Mouse (Mus musculus): ENCODE measurements at regions not wholly inside any gene's neighbourhood (a gene's known extent, or its start where the extent isn't known, plus 50 kb on each side); places are given as distances from the start of the nearest gene placed in this dataset.

DNA sequence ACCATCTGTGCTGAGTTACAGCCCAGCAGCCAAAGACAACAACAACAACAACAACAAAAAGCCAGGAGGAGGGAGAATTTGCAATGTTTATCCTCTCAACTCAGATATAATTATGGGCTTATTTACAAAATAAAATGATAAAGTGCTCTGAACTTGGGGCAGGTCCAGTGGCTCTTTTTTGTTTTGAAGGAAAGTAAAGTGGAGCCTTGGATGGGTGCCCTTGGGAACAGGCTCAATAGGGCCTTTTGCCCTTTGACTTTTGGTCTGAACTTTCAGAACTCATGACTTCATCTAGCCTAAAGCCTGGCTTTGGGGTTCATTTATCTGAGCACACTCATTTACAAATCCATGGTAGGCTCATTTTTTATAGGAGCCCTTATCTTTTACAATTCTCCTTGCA is 396.2 kb upstream of the Igfbp3 start:
- Histone ChIP-seq H3K27ac (ENCODE audit: low read depth) (no peak overlapping the region), H3K36me3 (ENCODE audit: insufficient read depth) (no peaks in the 10 kb centered on the region), H3K4me1 (ENCODE audit: insufficient read depth) (no peaks in the 10 kb centered on the region), H3K4me2 (no peak overlapping the region), H3K9ac (no peak overlapping the region), H3K4me3 (ENCODE audit: low read depth, low read length) (no peak overlapping the region), H3K9me3 (ENCODE audit: low read depth, low read length) (no peaks in the 10 kb centered on the region), H3K27me3 (ENCODE audit: insufficient read depth, low read length) (no peaks in the 10 kb centered on the region)
- TF ChIP-seq CTCF (IDR thresholded peaks at IDR 0.05; ENCODE audit: low read depth): no peak
- DNase-seq (peak; percentile 2), ATAC-seq (ENCODE audit: insufficient read depth) (no peak)

DNA sequence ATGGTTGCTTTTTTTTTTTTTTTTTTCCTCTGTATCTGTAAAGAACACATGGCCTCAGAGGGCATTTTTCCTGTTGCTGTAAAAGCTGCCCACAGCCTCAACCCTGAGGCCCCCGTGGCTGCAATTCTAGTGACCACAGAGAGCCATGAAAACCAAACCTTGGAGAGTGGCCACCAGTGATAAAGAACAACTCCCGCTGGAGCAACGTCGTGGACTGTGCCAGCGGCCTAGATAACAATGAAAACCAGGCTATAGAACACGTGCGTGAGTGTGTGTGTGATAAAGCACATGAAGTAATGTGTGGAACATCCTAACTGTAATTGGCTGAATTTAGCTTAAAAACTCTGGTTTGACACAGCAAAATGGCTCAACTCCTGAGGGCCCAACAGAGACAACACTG is 392.9 kb upstream of the Igfbp3 start:
- ATAC-seq (ENCODE audit: insufficient read depth) (no peak), DNase-seq (no peak)
- no peaks in the 10 kb centered on the region for H3K36me3 ChIP-seq (ENCODE audit: insufficient read depth)
- no peak overlapping the region for H3K9ac ChIP-seq
- no peaks in the 10 kb centered on the region for H3K9me3 ChIP-seq (ENCODE audit: low read depth, low read length)
- 82% methylated on average over 7 of the region's 7 CpGs for WGBS
- H3K4me1 ChIP-seq (ENCODE audit: insufficient read depth): no peaks in the 10 kb centered on the region
- H3K27me3 ChIP-seq (ENCODE audit: insufficient read depth, low read length): no peaks in the 10 kb centered on the region
- no peak overlapping the region for H3K27ac ChIP-seq (ENCODE audit: low read depth)
- TF ChIP-seq CTCF (IDR thresholded peaks at IDR 0.05; ENCODE audit: low read depth): no peak
- H3K4me3 ChIP-seq (ENCODE audit: low read depth, low read length): no peak overlapping the region
- no peak overlapping the region for H3K4me2 ChIP-seq

DNA sequence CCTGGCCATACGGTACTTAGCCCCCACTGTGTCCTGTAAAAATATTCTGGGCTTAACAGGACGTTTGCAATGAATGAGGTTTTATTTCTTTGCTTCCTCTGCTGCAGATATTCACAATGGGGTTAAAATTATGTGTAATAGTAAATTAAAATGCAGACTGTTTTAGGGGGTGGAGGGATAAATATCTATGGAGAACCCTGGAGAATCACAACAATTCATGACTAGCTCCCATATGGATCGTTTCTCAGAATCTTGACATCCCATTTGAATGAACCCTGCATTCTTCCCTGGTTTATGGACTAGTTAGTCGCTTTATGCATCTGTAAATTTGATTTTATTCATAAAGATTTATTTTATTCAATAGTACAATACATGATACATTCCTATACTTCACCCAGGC is 378.3 kb upstream of the Igfbp3 start:
- 77% methylated on average over 4 of the region's 4 CpGs for WGBS
- H3K4me1 ChIP-seq (ENCODE audit: insufficient read depth): no peaks in the 10 kb centered on the region
- H3K27ac ChIP-seq (ENCODE audit: low read depth): no peak overlapping the region
- no peaks in the 10 kb centered on the region for H3K9me3 ChIP-seq (ENCODE audit: low read depth, low read length)
- no peak overlapping the region for H3K9ac ChIP-seq
- no peaks in the 10 kb centered on the region for H3K27me3 ChIP-seq (ENCODE audit: insufficient read depth, low read length)
- no peak for TF ChIP-seq CTCF (IDR thresholded peaks at IDR 0.05; ENCODE audit: low read depth)
- no peak overlapping the region for H3K4me3 ChIP-seq (ENCODE audit: low read depth, low read length)
- no peak for ATAC-seq (ENCODE audit: insufficient read depth)
- DNase-seq: no peak
- no peak overlapping the region for H3K4me2 ChIP-seq
- no peaks in the 10 kb centered on the region for H3K36me3 ChIP-seq (ENCODE audit: insufficient read depth)

DNA sequence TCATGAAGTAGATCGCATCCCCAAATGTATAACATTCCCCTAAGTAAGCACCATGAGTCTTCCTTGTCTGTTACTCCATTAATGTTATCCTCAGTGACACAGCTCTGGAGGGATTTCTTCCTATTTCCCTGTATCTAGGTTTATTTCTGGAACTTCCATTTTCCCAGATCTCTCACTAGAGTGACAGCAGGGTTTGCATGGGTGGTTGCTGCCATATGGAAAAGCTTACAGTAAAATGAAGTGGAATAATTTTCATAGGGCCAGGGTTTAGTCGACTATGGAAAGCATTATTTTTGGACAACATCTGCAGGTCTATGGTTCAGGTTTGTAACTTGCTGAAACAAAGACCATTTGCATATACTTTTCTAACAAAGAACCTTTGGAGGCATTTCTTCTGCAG is 369.6 kb upstream of the Igfbp3 start:
- no peaks in the 10 kb centered on the region for H3K27me3 ChIP-seq (ENCODE audit: insufficient read depth, low read length)
- no peak overlapping the region for H3K9ac ChIP-seq
- no peaks in the 10 kb centered on the region for H3K9me3 ChIP-seq (ENCODE audit: low read depth, low read length)
- no peak for TF ChIP-seq CTCF (IDR thresholded peaks at IDR 0.05; ENCODE audit: low read depth)
- no peak overlapping the region for H3K4me2 ChIP-seq
- no peak overlapping the region for H3K4me3 ChIP-seq (ENCODE audit: low read depth, low read length)
- ATAC-seq (ENCODE audit: insufficient read depth) (no peak), DNase-seq (no peak)
- H3K4me1 ChIP-seq (ENCODE audit: insufficient read depth): no peaks in the 10 kb centered on the region
- no peak overlapping the region for H3K27ac ChIP-seq (ENCODE audit: low read depth)
- H3K36me3 ChIP-seq (ENCODE audit: insufficient read depth): no peaks in the 10 kb centered on the region
- WGBS: 77% methylated on average over 2 of the region's 2 CpGs

GRCm38 (mm10) chr11:7568484-7568883 is 354.8 kb upstream of the Igfbp3 start:
- ATAC-seq (ENCODE audit: insufficient read depth): no peak
- Histone ChIP-seq H3K36me3 (ENCODE audit: insufficient read depth) (no peaks in the 10 kb centered on the region), H3K27ac (ENCODE audit: low read depth) (no peak overlapping the region), H3K4me1 (ENCODE audit: insufficient read depth) (no peaks in the 10 kb centered on the region), H3K4me3 (ENCODE audit: low read depth, low read length) (no peak overlapping the region), H3K9ac (no peak overlapping the region), H3K4me2 (no peak overlapping the region), H3K9me3 (ENCODE audit: low read depth, low read length) (no peaks in the 10 kb centered on the region), H3K27me3 (ENCODE audit: insufficient read depth, low read length) (no peaks in the 10 kb centered on the region)
- TF ChIP-seq CTCF (IDR thresholded peaks at IDR 0.05; ENCODE audit: low read depth): peak; percentile 52
- 74% methylated on average over 1 of the region's 1 CpGs for WGBS
- DNase-seq: peak; percentile 55

DNA sequence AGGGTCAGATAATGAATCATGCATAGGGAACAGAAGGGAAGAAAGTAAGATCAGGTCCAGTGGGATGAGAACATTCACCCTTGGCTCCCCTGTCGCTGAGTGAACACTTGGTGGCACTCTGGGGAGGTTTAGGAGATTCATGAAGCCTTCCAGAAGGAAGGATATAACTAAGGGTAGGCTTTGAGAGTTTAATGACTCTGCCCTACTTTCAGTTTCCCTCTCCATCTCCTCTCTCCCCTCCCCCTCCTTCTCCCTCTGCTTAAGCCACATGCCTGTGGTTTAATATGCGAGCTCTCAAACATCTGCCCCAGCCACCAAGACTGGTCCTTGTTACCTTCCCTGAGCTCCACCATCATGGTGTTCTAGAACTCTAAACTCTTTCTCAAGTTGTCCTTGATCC is 348.3 kb upstream of the Igfbp3 start:
- H3K4me1 ChIP-seq (ENCODE audit: insufficient read depth): no peaks in the 10 kb centered on the region
- no peak overlapping the region for H3K4me3 ChIP-seq (ENCODE audit: low read depth, low read length)
- TF ChIP-seq CTCF (IDR thresholded peaks at IDR 0.05; ENCODE audit: low read depth): no peak
- H3K9ac ChIP-seq: no peak overlapping the region
- H3K9me3 ChIP-seq (ENCODE audit: low read depth, low read length): no peaks in the 10 kb centered on the region
- DNase-seq: no peak
- H3K36me3 ChIP-seq (ENCODE audit: insufficient read depth): no peaks in the 10 kb centered on the region
- H3K27ac ChIP-seq (ENCODE audit: low read depth): no peak overlapping the region
- no peak for ATAC-seq (ENCODE audit: insufficient read depth)
- H3K27me3 ChIP-seq (ENCODE audit: insufficient read depth, low read length): no peaks in the 10 kb centered on the region
- H3K4me2 ChIP-seq: no peak overlapping the region
- 40% methylated on average over 2 of the region's 2 CpGs for WGBS

- H3K27me3 ChIP-seq (ENCODE audit: insufficient read depth, low read length): no peaks in the 10 kb centered on the region
- H3K9ac ChIP-seq: no peak overlapping the region
- H3K4me1 ChIP-seq (ENCODE audit: insufficient read depth): no peaks in the 10 kb centered on the region
- no peak for DNase-seq
- no peak for ATAC-seq (ENCODE audit: insufficient read depth)
- no peak overlapping the region for H3K4me3 ChIP-seq (ENCODE audit: low read depth, low read length)
- no peaks in the 10 kb centered on the region for H3K36me3 ChIP-seq (ENCODE audit: insufficient read depth)
- H3K27ac ChIP-seq (ENCODE audit: low read depth): no peak overlapping the region
- TF ChIP-seq CTCF (IDR thresholded peaks at IDR 0.05; ENCODE audit: low read depth): no peak
- H3K9me3 ChIP-seq (ENCODE audit: low read depth, low read length): no peaks in the 10 kb centered on the region
- 56% methylated on average over 1 of the region's 1 CpGs for WGBS
- H3K4me2 ChIP-seq: no peak overlapping the region
These were observed 347.7 kb upstream of the Igfbp3 start for GRCm38 (mm10) chr11:7561437-7561836.

- 44% methylated on average over 6 of the region's 6 CpGs for WGBS
- TF ChIP-seq CTCF (IDR thresholded peaks at IDR 0.05; ENCODE audit: low read depth): no peak
- DNase-seq: peak; percentile 75
- H3K27me3 ChIP-seq (ENCODE audit: insufficient read depth, low read length): no peaks in the 10 kb centered on the region
- H3K4me3 ChIP-seq (ENCODE audit: low read depth, low read length): no peak overlapping the region
- no peak overlapping the region for H3K4me2 ChIP-seq
- H3K9me3 ChIP-seq (ENCODE audit: low read depth, low read length): no peaks in the 10 kb centered on the region
- H3K4me1 ChIP-seq (ENCODE audit: insufficient read depth): no peaks in the 10 kb centered on the region
- no peak overlapping the region for H3K27ac ChIP-seq (ENCODE audit: low read depth)
- ATAC-seq (ENCODE audit: insufficient read depth): peak; percentile 95
- H3K9ac ChIP-seq: no peak overlapping the region
- no peaks in the 10 kb centered on the region for H3K36me3 ChIP-seq (ENCODE audit: insufficient read depth)
These were observed 342.0 kb upstream of the Igfbp3 start for GRCm38 (mm10) chr11:7555613-7556274.

All from lung, embryonic 14.5 days (tissue).